Mouse (Mus musculus) forebrain, embryonic 15.5 days (tissue): ENCODE measurements around the gene Sema7a. TPM values are rescaled to one million over a fixed set of nuclear protein-coding genes. Genes with fewer than 3 reads are reported as not detected.

ENCODE experiments used
- ATAC-seq: fragments of 200-750 bp; cut with Nextera tagmentation; replicated peaks from 2 replicates; pipeline ENCODE4 v1.8.0; 2017; ENCODE audit warnings: mild to moderate bottlenecking, moderate TSS enrichment, moderate library complexity
- H3K27ac ChIP-seq: fragments of 300-500 bp; sonication (generic); replicated peaks from 2 replicates; pipeline ENCODE4 v1.5.1; 2015; ENCODE audit warnings: mild to moderate bottlenecking, inconsistent platforms
- H3K27me3 ChIP-seq: fragments of 300-500 bp; sonication (generic); 2 replicates; pipeline ENCODE4 v1.6.1; 2015; ENCODE audit warnings: inconsistent platforms
- H3K36me3 ChIP-seq: fragments of 300-500 bp; sonication (generic); 2 replicates; pipeline ENCODE4 v1.6.1; 2015; ENCODE audit warnings: mild to moderate bottlenecking, inconsistent platforms
- H3K4me1 ChIP-seq: fragments of 300-500 bp; sonication (generic); 2 replicates; pipeline ENCODE4 v1.6.1; 2015; ENCODE audit warnings: inconsistent platforms
- H3K4me2 ChIP-seq: fragments of 300-500 bp; sonication (generic); replicated peaks from 2 replicates; pipeline ENCODE4 v1.6.1; 2015; ENCODE audit warnings: mild to moderate bottlenecking, inconsistent platforms
- H3K4me3 ChIP-seq: fragments of 300-500 bp; sonication (generic); 2 replicates; pipeline ENCODE4 v1.5.1; 2015; ENCODE audit warnings: mild to moderate bottlenecking, inconsistent platforms
- H3K9ac ChIP-seq: fragments of 300-500 bp; sonication (generic); replicated peaks from 2 replicates; pipeline ENCODE4 v1.6.1; 2015; ENCODE audit warnings: mild to moderate bottlenecking, inconsistent platforms
- H3K9me3 ChIP-seq: fragments of 300-500 bp; sonication (generic); 2 replicates; pipeline ENCODE4 v1.6.1; 2016; ENCODE audit warnings: inconsistent platforms
- WGBS: fragments of 180-500 bp; shearing (Covaris S2); methylation state at CpG from one replicate; pipeline ENCODE4 v1.1.7; 2015; ENCODE audit warnings: mixed read lengths; 5-methylcytosine and 5-hydroxymethylcytosine counted together
- polyA plus RNA-seq: library from polyadenylated mRNA; unstranded; fragments of >200 nt; fragmentation: Nextera tagmentation; extraction: Ambion mirVana; gene quantifications from 2 replicates; pipeline ENCODE4 v1.2.1, GENCODE M21; 2015

Gene Sema7a
- polyA plus RNA-seq, 1 experiment from 2014 or later, result 3.4 TPM

DNA sequence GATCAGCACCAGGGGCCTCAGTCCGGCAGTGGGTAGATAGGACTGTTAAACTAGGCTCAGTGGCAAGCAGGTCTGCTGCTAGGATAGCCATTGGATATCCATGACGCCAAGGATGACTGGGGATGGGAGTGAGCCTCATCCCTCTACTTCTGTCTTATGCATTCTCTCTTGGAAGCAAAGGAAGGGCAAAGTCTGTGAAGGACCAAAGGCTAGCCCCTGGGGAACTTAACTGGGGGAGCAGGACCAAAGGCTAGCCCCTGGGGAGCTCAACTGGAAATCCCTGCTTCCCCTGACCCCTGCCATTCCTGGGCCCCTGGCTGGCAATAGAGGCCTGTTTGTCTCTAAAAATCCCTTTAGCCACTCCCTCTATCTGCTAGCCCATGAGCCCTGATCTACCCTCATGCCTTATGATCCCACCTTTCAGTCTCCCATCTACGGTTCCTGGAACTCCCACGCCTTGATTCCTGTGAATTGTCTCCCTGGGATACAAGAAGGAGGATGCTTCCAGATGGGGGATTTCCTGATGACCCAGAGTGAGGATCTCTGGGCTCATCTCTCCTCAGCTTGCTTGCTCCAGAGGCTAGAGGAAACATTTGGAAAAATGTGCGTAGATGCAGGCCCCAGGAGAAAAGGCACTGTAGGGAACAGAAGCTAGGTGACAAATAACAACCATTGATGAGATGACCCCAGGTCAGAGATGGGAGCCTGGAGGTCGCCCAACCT lies 24.8 kb downstream of the Sema7a start:
- Histone ChIP-seq H3K4me2 (no peak overlapping the region), H3K27ac (no peak overlapping the region), H3K4me1 (no peaks in the 10 kb centered on the region), H3K9ac (no peak overlapping the region), H3K9me3 (no peaks in the 10 kb centered on the region), H3K36me3 (peaks cover 16% of the 10 kb centered on the region; the same call in 1 of the 2 replicates), H3K4me3 (no peak overlapping the region), H3K27me3 (no peaks in the 10 kb centered on the region)
- ATAC-seq, result no peak
- WGBS, result 78% methylated on average over 6 of the region's 6 CpGs

DNA sequence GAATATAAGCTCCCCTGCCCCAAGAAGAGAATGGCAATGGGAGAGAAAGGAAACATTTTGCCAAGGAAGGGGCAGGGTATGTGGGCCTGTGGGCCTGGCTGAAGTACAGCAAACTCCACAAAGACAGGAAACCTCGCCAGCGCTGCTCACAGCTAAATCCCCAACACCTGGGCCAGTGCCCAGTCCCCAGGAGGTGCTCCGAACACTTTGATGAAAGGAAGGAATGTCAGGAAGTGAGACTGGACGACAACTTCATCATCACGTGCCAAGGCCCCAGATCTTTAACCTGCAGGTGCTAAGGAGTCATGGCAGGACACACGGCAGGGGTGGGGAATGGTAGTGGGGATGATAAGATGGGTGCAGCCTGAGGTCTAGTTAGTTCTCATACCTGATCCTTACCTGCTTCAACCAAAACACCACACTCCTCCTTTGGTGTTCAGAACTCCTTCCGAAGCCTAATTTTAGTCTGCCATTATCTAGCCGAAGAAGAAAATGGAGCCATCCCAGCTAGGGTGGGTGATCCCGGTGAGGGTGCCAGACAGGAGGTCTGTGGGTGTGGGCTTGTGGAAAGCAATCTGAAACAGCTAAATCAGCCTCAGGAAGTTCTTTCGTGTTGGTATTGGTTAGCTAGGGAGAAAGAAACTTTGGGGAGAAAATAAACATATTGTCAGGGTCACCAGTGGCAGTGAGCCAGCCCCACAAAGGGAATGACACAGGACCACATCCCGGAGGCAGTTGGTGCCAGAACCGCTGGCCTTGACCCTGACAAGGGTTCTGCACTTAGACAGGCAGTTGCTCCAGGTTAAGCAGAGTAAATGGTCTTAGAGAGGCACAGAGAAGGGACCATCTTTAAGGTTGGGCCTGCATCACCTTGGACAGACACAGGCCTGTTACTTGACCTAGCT lies 25.6 kb downstream of the Sema7a start:
- Histone ChIP-seq H3K27me3 (no peaks in the 10 kb centered on the region), H3K4me2 (no peak overlapping the region), H3K27ac (no peak overlapping the region), H3K4me1 (no peaks in the 10 kb centered on the region), H3K4me3 (no peak overlapping the region), H3K36me3 (peaks cover 8% of the 10 kb centered on the region; the same call in 1 of the 2 replicates), H3K9ac (no peak overlapping the region), H3K9me3 (no peaks in the 10 kb centered on the region)
- 69% methylated on average over 12 of the region's 12 CpGs for WGBS
- no peak for ATAC-seq

DNA sequence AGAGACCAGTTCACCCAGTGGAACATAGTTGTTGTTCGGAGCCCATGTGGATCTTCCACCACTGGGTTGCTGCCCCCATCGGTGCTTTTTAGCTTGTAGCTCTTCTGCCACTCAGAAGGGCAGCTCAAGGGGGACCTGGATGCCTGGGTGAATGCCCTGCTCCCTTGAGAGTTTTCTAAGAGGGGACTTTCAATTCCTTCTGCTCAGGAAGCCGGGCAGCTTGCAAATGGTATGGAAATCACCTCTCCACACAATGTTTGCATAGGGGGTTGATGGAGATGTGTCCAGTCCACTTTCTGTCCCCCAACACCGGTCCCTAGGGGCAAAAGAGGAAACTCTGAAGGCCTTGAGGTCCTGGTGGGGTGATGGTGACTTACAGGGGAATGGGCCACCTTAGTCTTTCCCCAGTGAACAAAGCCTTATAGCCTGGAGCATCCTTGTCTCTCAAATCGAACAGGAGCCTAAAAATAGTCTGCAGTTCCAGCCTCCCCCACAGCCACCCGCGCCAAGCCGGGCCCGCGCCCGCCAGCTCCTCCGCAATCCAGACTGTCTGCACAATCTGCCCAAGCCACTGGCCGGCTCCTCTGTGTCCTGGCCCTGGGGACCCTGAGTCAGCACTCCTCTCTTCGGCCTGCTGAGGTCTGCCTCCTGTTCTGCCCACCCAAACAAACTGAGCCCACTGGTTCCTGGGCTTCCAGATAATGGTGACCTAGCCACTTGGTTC lies 27.5 kb downstream of the Sema7a start:
- H3K4me3 ChIP-seq, result no peak overlapping the region
- H3K36me3 ChIP-seq, result no peaks in the 10 kb centered on the region
- no peak overlapping the region for H3K4me2 ChIP-seq
- no peaks in the 10 kb centered on the region for H3K27me3 ChIP-seq
- 80% methylated on average over 14 of the region's 14 CpGs for WGBS
- ATAC-seq, result no peak
- no peaks in the 10 kb centered on the region for H3K4me1 ChIP-seq
- no peaks in the 10 kb centered on the region for H3K9me3 ChIP-seq
- H3K9ac ChIP-seq, result no peak overlapping the region
- no peak overlapping the region for H3K27ac ChIP-seq

DNA sequence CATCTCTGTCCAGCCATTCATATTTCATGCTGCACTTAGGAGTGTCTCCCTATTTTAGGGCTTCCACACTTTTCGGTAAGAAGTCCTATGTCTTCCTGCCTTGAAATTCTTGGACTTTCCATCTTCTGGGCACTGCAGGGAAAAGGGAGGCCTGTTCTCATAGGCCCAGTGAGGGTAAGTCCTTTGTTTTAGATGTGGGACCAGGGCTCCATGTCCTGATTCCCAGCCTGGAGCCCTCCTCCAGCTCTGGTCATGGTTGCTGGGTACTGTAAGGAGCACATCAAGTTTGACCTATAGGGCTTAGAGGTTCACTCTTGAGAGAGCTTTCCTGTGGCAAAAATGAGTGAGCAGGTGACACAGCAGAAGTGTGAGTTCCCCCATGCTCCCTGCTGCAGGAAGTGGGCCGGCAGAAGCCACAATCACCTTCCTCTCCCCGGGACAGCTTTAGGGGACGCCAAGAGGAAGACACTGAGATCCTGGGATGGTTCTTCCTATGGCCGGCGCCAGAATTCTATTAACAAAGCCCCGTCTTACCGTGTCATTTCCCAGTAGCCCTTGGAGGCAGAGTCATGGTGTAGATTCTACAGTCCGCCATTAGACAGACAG lies 28.4 kb downstream of the Sema7a start:
- Histone ChIP-seq H3K9me3 (no peaks in the 10 kb centered on the region), H3K4me1 (no peaks in the 10 kb centered on the region), H3K4me2 (no peak overlapping the region), H3K27ac (no peak overlapping the region), H3K36me3 (no peaks in the 10 kb centered on the region), H3K9ac (no peak overlapping the region), H3K4me3 (no peak overlapping the region), H3K27me3 (no peaks in the 10 kb centered on the region)
- WGBS, result 92% methylated on average over 9 of the region's 9 CpGs
- no peak for ATAC-seq

DNA sequence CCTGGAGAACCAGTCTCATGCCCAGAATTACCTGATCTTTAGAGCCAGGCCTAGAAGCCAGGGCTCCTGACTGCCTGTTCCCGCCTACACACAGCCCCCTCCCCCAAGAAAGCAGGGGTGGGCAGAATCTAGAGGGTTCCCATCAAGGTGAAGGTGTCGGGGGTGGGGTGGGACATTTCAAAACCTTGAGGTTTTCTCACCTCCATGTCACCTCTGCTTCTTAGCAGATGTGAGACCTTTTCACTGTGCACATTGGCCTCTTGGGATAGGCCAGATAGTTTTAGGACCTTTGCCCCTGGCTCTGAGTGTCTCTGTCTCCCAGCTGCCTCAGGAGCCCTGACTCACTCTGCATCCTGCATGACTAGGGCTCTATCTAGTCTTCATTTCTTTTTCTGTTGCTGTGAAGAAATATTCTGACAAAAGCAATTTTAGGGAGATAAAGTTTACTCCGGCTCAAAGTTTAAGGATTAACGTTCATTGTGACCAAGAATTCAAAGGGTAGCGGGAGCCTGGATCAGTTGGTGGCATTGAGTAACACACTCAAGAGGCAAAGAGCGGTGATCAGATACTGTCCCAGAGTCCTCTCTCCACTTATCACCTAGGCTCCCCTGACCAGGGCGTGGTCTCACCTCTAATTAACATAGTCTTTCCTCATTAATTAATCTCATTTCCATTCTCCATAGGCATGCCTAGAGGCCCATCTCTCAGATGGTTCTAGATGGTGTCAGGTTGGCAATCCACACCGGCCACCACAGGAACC lies 29.1 kb downstream of the Sema7a start:
- Histone ChIP-seq H3K9ac (no peak overlapping the region), H3K36me3 (no peaks in the 10 kb centered on the region), H3K9me3 (no peaks in the 10 kb centered on the region), H3K27me3 (no peaks in the 10 kb centered on the region), H3K4me2 (no peak overlapping the region), H3K4me1 (no peaks in the 10 kb centered on the region), H3K4me3 (no peak overlapping the region), H3K27ac (no peak overlapping the region)
- 91% methylated on average over 8 of the region's 8 CpGs for WGBS
- no peak for ATAC-seq

DNA sequence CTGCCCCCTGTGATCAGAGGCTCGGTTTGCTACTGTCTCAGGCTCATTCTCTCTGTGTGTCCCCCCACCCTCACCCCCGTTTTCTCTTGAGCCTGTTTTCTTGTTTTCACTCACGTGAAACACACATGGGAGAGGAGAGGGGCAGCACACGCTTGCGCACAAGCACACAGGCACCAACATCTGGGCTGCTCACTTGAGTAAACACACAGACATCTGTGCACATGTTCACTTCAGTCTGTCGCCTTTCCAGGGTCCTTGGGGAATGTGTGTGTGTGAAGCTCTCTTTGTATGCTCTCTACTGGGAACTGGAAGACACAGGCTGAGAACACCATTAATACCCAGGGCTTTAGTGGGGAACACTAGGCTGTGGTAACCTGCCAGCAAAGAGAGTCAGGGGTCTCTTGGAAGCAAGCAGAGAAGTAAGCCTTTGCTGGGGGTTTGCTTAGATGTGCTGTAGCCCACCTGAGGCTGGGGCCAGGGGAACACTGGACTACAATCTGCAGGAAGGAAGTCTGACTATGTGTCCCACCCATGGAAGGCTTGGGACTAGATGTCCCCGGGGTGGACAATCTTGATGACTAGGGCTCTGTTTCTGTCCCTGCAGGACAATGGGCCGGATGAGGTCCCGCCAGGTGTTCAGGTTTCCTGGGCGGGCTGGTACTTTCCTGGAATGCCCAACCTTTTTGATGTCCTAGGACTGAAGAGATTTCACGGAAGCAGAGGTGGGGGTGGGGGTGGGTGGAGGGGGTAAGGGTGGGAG lies 30.0 kb downstream of the Sema7a start:
- no peak overlapping the region for H3K4me3 ChIP-seq
- no peaks in the 10 kb centered on the region for H3K9me3 ChIP-seq
- H3K27ac ChIP-seq, result no peak overlapping the region
- no peak overlapping the region for H3K9ac ChIP-seq
- no peaks in the 10 kb centered on the region for H3K27me3 ChIP-seq
- H3K4me1 ChIP-seq, result no peaks in the 10 kb centered on the region
- no peak for ATAC-seq
- 78% methylated on average over 11 of the region's 11 CpGs for WGBS
- no peaks in the 10 kb centered on the region for H3K36me3 ChIP-seq
- H3K4me2 ChIP-seq, result no peak overlapping the region

DNA sequence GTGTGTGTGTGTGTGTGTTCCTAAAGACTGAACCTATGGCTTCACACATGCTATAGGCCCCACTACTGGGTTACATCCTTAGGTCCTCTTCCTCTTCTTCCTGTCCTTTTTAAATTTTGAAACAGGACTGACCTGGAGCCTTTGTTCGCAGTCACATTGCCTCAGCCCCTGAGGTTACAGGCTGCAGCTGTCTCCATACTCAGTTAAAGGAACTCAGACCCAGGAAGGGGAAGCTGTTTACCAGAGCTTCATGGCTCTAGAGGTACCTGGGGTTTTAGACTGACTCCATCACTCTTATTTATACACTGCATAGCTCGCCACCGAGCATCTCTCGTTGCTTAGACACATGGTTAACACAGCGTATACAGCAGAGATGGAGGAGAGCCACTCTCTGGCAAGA lies 31.5 kb downstream of the Sema7a start:
- no peaks in the 10 kb centered on the region for H3K9me3 ChIP-seq
- H3K27ac ChIP-seq, result no peak overlapping the region
- H3K4me1 ChIP-seq, result no peaks in the 10 kb centered on the region
- H3K9ac ChIP-seq, result no peak overlapping the region
- WGBS, result 93% methylated on average over 5 of the region's 5 CpGs
- no peak for ATAC-seq
- H3K27me3 ChIP-seq, result no peaks in the 10 kb centered on the region
- no peak overlapping the region for H3K4me2 ChIP-seq
- no peak overlapping the region for H3K4me3 ChIP-seq
- H3K36me3 ChIP-seq, result no peaks in the 10 kb centered on the region

DNA sequence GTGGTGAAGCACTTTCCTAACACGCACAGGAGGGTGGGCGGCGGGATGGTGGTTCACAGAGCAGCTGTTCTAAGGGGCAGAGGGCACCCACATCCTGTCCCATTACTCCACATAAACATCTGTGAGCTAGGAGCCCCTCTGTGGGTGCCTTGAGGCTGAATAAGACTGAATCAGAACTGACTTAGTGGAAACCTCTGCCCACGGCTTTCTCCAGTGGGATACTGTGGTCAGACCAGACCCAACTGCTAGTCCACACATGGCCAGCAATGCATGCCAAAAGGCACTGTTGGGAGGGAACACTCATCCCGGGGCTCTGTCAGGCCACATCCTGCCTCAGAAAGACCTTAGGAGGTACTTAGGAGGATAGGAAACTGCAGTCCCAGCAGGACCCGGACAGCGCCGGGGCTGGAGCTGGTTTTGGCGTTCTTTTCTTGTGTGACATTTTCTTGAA lies 32.3 kb downstream of the Sema7a start:
- WGBS, result 70% methylated on average over 9 of the region's 9 CpGs
- no peaks in the 10 kb centered on the region for H3K4me1 ChIP-seq
- no peaks in the 10 kb centered on the region for H3K9me3 ChIP-seq
- no peak overlapping the region for H3K9ac ChIP-seq
- no peaks in the 10 kb centered on the region for H3K27me3 ChIP-seq
- H3K27ac ChIP-seq, result no peak overlapping the region
- no peak overlapping the region for H3K4me2 ChIP-seq
- no peak for ATAC-seq
- H3K4me3 ChIP-seq, result no peak overlapping the region
- H3K36me3 ChIP-seq, result no peaks in the 10 kb centered on the region

DNA sequence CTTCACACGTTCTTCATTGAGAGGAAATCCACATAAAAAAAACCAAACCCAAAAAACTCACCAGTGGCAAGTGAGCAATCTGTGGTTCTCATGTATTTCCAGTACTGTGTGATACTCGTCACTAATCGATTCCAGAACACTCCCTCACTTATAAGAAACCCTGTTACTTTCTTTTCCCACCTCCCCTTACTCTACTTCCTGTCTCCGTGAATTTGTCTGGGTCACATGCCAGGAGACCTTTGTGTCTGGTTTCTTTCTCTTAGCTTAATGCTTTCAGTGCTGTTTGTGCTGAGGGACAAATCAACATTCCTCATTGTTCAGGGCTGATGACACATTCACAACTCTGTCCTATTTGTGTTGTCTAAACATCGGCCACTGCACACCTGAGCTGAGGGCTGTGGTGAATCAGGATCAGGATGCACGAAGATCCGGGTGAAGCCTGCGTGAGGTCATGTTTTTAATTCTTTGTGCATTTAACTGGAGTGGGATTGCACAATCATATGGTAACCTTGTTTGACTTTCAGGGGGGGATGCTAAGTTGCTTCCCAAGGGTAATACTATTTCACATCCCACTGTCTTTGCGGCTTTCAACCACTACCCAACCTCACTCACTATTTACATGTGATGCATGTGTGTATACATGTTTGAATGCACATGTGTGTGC lies 33.0 kb downstream of the Sema7a start:
- H3K36me3 ChIP-seq, result no peaks in the 10 kb centered on the region
- 68% methylated on average over 9 of the region's 9 CpGs for WGBS
- ATAC-seq, result no peak
- no peak overlapping the region for H3K4me3 ChIP-seq
- H3K4me2 ChIP-seq, result no peak overlapping the region
- no peaks in the 10 kb centered on the region for H3K4me1 ChIP-seq
- no peak overlapping the region for H3K27ac ChIP-seq
- H3K9me3 ChIP-seq, result no peaks in the 10 kb centered on the region
- no peaks in the 10 kb centered on the region for H3K27me3 ChIP-seq
- no peak overlapping the region for H3K9ac ChIP-seq

DNA sequence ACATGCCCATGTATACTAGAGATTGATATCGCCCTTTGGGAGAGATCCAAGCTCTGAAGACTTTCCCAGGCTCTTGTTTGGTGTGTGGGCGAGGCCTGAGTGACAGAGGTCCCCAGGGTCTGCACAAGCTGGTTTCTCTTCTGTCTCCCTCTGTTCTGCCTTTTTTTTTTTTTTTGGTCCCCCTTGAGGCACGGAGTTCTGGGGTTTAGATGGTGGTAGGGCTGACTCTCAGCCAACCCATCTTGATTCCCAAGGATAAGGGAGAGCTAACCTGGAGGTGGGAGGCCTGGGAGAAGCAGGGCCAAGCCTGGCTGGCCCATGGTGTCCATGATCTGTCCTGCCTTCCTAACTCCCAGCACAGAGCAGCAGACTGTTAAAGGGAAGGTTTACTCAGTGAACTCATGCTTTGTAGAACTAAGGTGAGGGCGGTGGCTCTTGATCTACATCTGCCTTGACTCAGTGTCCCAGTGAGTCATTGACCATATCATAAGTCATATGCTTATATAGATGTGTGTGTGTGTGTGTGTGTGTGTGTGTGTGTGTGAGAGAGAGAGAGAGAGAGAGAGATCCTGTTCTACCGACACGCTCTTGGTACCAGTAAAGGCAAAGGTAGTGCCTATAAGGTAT lies 33.6 kb downstream of the Sema7a start:
- no peak overlapping the region for H3K27ac ChIP-seq
- no peak overlapping the region for H3K4me3 ChIP-seq
- WGBS, result 78% methylated on average over 6 of the region's 6 CpGs
- H3K4me1 ChIP-seq, result no peaks in the 10 kb centered on the region
- no peaks in the 10 kb centered on the region for H3K36me3 ChIP-seq
- no peak overlapping the region for H3K9ac ChIP-seq
- no peaks in the 10 kb centered on the region for H3K27me3 ChIP-seq
- H3K4me2 ChIP-seq, result no peak overlapping the region
- no peak for ATAC-seq
- no peaks in the 10 kb centered on the region for H3K9me3 ChIP-seq
